Mouse (Mus musculus): ENCODE results near the gene Gm10320.

Gene Gm10320

DNA sequence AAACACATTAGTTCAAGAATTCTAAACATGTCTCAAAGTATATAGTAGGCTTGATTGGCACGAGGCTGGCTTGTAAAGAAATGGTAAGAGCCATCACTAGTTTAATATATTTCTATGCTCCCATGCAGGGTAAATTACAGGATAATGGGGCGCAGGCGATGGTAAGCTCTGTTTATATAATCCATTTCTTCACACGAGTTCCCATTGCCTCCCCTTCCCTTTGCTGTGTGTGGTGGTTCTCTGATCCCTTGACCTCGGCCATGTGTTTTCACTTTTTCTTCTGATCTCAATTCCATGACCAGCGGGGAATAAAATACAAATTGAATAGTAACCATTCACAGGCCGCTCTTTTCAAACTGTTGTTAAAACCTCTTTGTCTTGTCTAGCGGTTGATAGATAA, 11.8 kb upstream of the Gm10320 start:
- no peak for DNase-seq (ENCODE audit: low read depth, low spot score)

- no peak for DNase-seq (ENCODE audit: low read depth, low spot score)
Observed at GRCm38 (mm10) chr13:98502813-98503341, 11.1 kb upstream of the Gm10320 start.

DNA sequence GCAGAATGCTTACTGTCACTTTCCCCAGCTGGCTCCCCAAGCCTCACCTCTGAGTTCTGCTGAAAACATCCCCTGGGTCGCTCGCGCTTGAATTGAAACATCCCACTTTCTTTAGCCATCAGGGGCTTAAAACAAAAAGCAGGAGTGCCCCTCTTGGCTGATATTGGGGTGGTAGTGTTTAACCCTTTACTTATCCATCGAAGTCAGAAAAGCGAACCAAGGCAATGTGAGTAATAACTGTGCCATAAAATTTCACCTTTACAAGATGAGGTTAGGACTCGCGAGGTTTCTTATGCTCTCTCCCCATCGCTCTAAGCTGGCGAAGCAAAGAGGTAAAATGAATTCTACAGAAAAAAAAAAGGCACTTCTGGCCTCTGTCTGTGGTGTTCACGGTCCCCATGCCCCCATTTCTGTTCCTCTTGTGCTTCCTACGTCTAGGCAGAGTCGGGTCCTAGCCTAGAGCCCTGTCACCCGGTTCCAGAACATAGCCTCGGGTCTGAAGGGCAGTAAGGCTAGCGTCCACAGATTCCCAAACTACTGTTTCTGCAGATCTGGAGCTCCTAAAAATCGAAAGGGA, 10.5 kb upstream of the Gm10320 start:
- DNase-seq (ENCODE audit: low read depth, low spot score) = no peak

- DNase-seq (ENCODE audit: low read depth, low spot score) = no peak
Observed at GRCm38 (mm10) chr13:98501321-98501720, 9.5 kb upstream of the Gm10320 start.

DNA sequence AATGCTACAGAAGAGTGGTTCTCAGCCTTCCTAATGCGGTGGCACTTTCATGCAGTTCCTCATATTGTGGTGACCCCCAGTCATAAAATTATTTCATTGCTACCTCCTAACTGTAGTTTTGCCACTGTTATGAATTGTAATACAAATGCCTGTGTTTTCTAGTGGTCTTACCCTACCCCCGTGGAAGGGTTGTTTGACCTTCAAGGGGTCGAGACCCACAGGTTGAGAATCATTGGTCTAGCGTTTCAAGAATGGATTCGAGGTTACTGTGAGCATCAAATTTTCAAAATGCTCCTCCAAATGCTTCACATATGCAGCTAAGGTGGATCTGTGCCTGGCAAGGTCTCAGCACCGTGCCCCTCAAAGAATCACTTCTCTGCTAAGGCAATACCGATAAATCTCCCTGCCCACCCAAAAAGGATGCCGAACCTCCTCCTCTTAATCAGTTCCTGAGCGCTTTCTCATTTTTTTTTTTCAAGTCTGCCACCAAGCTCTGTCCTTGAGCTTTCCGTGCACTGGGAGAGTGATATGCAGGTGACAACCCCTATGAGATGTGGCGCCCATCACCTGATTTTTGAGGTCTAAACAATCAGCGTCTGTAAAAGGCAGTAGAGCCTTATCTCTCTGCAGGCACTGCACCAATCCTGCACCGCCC, 8.8 kb upstream of the Gm10320 start:
- DNase-seq (ENCODE audit: low read depth, low spot score) = no peak

DNA sequence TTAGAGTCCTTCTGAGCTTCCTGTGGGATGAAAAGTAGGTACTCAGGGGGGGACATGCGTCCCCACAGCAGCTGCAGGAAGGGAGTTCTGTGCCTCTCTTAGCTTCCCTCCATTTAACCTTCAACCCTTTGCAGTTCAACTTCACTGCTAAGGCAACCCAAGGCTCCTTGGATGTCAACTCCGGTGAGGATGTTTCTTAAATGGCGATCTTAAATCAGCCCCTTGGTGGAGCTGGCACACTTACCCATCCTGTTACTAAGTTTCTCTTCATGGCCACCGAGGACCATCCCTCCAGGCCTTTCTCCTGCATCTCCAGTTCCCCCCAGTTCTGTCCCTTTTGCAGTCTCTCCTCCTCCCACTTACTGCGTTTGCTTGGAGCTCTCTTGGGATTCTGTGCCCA, 6.8 kb upstream of the Gm10320 start:
- DNase-seq (ENCODE audit: low read depth, low spot score) = no peak

DNA sequence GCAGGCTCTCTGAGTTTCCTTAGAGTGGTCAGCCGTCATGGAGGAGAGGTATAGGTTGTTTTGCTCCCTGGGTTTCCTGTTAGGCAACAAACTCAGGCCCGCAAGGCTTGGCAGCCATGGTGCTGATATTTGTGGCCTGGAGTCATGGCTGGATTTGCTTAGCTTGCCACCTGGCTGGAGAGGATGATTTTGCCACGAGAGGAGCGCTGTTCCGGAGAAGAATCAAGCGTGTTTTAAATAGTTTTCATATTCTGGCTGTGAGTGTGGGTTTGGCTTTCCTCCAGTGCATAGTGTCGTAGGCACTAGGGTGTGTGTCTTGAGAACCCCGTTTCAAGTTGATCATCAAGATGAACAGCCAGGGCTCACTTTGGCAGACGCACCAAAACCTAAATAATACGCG, 6.3 kb upstream of the Gm10320 start:
- no peak for DNase-seq (ENCODE audit: low read depth, low spot score)

- DNase-seq (ENCODE audit: low read depth, low spot score) = no peak
Observed at GRCm38 (mm10) chr13:98496917-98497870, 5.4 kb upstream of the Gm10320 start.

- no peak for DNase-seq (ENCODE audit: low read depth, low spot score)
Observed at GRCm38 (mm10) chr13:98494492-98495064, 2.8 kb upstream of the Gm10320 start.

DNA sequence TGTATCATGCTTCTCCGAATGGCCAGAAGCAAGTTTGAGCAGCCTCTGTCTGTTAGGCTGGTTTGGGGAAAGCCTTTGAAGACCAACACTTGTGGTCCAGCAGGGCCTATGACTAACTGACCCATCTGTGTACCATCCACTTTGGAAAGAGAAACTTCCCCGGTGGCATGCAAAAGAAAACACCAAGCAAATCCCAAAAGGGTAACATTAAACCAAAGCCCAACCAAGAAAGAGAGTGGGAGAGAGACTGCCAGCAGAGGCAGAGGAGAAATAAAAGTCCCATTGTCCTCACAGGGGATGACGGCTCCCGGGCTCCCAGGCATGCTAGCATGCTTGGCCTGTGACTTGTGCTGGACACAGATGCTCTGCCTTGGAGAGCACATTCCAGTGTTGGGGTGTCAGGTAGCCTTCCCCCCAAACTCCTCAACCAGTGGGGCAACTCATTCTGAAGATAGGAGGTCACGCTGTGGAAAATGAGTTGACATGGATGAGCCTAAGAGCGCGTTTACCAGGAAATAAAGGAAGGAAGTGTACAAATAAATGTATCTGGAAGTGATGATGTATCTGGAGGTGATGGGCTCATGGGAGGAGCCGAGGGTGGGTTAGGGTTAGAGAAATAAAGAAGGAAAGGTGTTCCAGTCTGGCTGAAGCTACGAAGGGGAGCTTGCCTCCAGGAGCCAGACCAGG, 911 bp upstream of the Gm10320 start:
- DNase-seq (ENCODE audit: low read depth, low spot score) = no peak

GRCm38 (mm10) chr13:98486726-98487125, 5.1 kb downstream of the Gm10320 start:
- DNase-seq (ENCODE audit: low read depth, low spot score) = no peak

GRCm38 (mm10) chr13:98486161-98486560, 5.6 kb downstream of the Gm10320 start:
- DNase-seq (ENCODE audit: low read depth, low spot score) = no peak

- DNase-seq (ENCODE audit: low read depth, low spot score) = no peak
Observed at GRCm38 (mm10) chr13:98485440-98485839, 6.4 kb downstream of the Gm10320 start.

- DNase-seq (ENCODE audit: low read depth, low spot score) = no peak
Observed at GRCm38 (mm10) chr13:98477991-98478390, 13.8 kb downstream of the Gm10320 start.

- DNase-seq (ENCODE audit: low read depth, low spot score) = no peak
Observed at GRCm38 (mm10) chr13:98476839-98477495, 14.8 kb downstream of the Gm10320 start.

- no peak for DNase-seq (ENCODE audit: low read depth, low spot score)
Observed at GRCm38 (mm10) chr13:98476175-98476838, 15.5 kb downstream of the Gm10320 start.

GRCm38 (mm10) chr13:98475681-98476080, 16.1 kb downstream of the Gm10320 start:
- no peak for DNase-seq (ENCODE audit: low read depth, low spot score)

DNA sequence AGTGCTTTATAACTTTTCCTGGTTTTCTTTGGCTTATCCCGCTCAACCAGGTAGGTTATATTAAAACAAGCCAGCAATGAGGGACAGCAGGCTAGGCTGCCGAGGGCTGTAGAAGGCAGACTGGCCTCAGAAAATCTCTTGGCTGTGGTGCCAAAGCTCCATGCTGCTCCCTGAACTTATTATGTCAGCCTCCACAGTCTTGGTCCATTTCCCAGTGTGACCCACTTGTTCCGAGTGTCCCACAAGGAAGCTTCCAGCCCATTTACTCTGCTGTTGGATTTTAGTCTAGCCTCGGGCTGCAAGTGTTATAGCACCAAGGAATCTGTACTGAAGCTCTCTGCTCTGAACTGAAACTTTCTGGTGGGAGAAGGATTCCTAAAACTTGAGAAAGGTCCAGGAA, 18.8 kb downstream of the Gm10320 start:
- no peak for DNase-seq (ENCODE audit: low read depth, low spot score)

DNA sequence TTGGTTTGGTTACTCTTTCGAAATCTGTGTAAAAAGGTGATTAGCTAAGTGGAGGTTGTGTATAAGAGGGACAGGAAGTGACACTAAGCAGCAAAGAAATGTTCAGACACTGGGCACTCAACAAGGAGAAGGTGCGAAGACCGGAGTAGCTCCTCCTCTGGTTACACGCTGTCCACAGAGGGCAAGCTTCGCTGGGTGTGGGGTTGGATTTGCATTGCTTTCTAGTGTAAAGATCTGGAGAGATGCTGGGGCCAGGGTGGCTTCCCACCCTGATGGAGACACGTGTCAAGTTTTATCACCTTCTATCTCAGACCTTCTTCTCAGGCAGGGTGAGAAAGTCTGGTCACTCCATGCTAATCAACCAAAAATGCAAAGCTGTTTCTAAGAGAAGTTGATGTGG, 20.0 kb downstream of the Gm10320 start:
- no peak for DNase-seq (ENCODE audit: low read depth, low spot score)

DNA sequence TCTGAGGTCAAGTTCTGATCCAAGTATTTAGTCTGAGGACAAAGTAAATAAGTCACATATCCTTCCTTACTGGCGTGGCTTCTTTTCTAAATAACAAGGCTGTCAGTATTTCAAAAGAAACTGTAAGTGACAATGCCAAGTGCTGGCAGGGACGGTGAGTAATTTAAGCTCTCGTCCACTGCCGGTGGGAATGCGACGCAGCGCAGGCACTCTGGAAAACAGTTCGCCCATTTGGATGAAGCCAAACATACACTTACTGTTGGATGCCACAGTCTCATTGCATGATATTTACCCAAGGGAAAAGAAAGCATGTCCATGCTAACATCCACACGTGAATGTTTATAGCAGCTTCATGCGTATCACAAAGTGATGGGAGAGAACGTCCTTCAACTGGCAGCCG, 21.5 kb downstream of the Gm10320 start:
- DNase-seq (ENCODE audit: low read depth, low spot score) = no peak
